Mouse (Mus musculus): ENCODE data around the gene Brsk1. TPM values are rescaled to one million over a fixed set of nuclear protein-coding genes. Genes with fewer than 3 reads are reported as not detected.

Gene Brsk1
- polyA plus RNA-seq, 1 experiment from 2014 or later: 1.0 TPM

- WGBS: 36% methylated on average over 12 of the region's 12 CpGs
- DNase-seq (ENCODE audit: low spot score): no peak
- H3K4me1 ChIP-seq: no peaks in the 10 kb centered on the region
- no peaks in the 10 kb centered on the region for H3K9me3 ChIP-seq
- H3K36me3 ChIP-seq: no peaks in the 10 kb centered on the region
- peak overlapping the region; percentile 43 for H3K4me3 ChIP-seq
- peaks cover 5% of the 10 kb centered on the region; the same call in 1 of the 2 replicates for H3K27me3 ChIP-seq (ENCODE audit: insufficient read depth, poor library complexity, severe bottlenecking)
- H3K27ac ChIP-seq: no peak overlapping the region
Measured at GRCm38 (mm10) chr7:4723508-4723907, 33.1 kb downstream of the Brsk1 start.

- no peak overlapping the region for H3K27ac ChIP-seq
- no peak for DNase-seq (ENCODE audit: low spot score)
- H3K9me3 ChIP-seq: no peaks in the 10 kb centered on the region
- no peaks in the 10 kb centered on the region for H3K4me1 ChIP-seq
- peaks cover 5% of the 10 kb centered on the region; the same call in 1 of the 2 replicates for H3K27me3 ChIP-seq (ENCODE audit: insufficient read depth, poor library complexity, severe bottlenecking)
- WGBS: 62% methylated on average over 3 of the region's 3 CpGs
- H3K4me3 ChIP-seq: no peak overlapping the region
- H3K36me3 ChIP-seq: no peaks in the 10 kb centered on the region
Measured at GRCm38 (mm10) chr7:4724359-4724758, 34.0 kb downstream of the Brsk1 start.

GRCm38 (mm10) chr7:4725169-4725568, 34.8 kb downstream of the Brsk1 start, which contains the start of gene Tmem150b:
TSS of gene Tmem150b (minus strand) at chr7:4725249.
- H3K27ac ChIP-seq: no peak within 1 kb of the TSS
- no peaks in the 10 kb centered on the region for H3K4me1 ChIP-seq
- DNase-seq (ENCODE audit: low spot score): no peak
- 71% methylated on average over 7 of the region's 7 CpGs for WGBS
- H3K27me3 ChIP-seq (ENCODE audit: insufficient read depth, poor library complexity, severe bottlenecking): peaks cover 5% of the 10 kb centered on the region; the same call in 1 of the 2 replicates
- H3K4me3 ChIP-seq: no peak within 1 kb of the TSS
- H3K9me3 ChIP-seq: no peaks in the 10 kb centered on the region
- H3K36me3 ChIP-seq: no peaks in the 10 kb centered on the region

DNA sequence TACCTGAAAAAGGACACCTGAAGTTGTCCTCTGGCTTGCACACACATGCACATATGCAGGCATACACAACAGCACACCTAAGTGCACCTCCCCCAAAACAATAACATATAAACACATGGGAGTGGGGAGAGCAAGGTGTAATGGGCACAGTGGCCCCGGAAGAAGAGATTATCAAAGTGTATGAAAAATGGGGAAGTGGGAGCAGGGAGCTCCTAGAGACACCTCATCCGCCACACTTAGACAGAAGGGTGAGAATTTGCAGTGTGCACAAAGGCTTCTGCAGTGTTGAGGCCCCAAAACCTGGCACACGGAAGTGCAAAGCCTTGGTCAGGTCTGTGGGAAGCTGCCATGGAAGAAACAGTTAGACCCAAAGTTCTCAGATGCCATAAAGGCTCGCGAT, 40.7 kb downstream of the Brsk1 start:
- WGBS: 73% methylated on average over 5 of the region's 5 CpGs
- H3K4me1 ChIP-seq: no peaks in the 10 kb centered on the region
- no peak for DNase-seq (ENCODE audit: low spot score)
- no peaks in the 10 kb centered on the region for H3K9me3 ChIP-seq
- no peaks in the 10 kb centered on the region for H3K27me3 ChIP-seq (ENCODE audit: insufficient read depth, poor library complexity, severe bottlenecking)
- H3K4me3 ChIP-seq: no peak overlapping the region
- no peak overlapping the region for H3K27ac ChIP-seq
- no peaks in the 10 kb centered on the region for H3K36me3 ChIP-seq

DNA sequence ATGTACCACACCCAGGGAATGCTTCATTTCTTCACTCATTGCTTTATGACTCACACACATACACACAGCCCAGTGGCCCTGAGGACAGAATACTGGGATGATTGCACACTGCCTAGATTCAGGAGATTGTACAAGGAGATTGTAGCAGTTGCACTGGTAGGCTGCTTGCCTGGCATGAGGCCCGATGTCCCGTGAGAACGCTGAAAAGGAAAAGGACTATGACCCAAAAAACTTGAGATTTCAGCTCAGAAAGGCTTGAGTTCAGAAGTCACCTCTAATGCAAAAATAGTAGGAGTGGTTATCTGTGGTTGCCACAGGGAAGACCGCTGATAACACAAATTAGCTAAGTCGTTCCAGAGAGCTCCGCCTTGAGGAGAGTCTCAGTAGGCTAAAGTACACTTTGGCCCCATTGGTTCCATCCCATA, 42.6 kb downstream of the Brsk1 start:
- Histone ChIP-seq H3K4me1 (no peaks in the 10 kb centered on the region), H3K36me3 (no peaks in the 10 kb centered on the region), H3K27me3 (ENCODE audit: insufficient read depth, poor library complexity, severe bottlenecking) (no peaks in the 10 kb centered on the region), H3K27ac (no peak overlapping the region), H3K4me3 (no peak overlapping the region), H3K9me3 (no peaks in the 10 kb centered on the region)
- 54% methylated on average over 6 of the region's 6 CpGs for WGBS
- DNase-seq (ENCODE audit: low spot score): no peak

GRCm38 (mm10) chr7:4739041-4739543, 48.7 kb downstream of the Brsk1 start:
- H3K36me3 ChIP-seq: peaks cover 21% of the 10 kb centered on the region
- WGBS: 56% methylated on average over 10 of the region's 10 CpGs
- peaks cover 30% of the 10 kb centered on the region for H3K4me1 ChIP-seq
- peak overlapping the region; percentile 67 for H3K4me3 ChIP-seq
- no peak for DNase-seq (ENCODE audit: low spot score)
- no peaks in the 10 kb centered on the region for H3K27me3 ChIP-seq (ENCODE audit: insufficient read depth, poor library complexity, severe bottlenecking)
- H3K9me3 ChIP-seq: no peaks in the 10 kb centered on the region
- peak overlapping the region; percentile 78 for H3K27ac ChIP-seq

DNA sequence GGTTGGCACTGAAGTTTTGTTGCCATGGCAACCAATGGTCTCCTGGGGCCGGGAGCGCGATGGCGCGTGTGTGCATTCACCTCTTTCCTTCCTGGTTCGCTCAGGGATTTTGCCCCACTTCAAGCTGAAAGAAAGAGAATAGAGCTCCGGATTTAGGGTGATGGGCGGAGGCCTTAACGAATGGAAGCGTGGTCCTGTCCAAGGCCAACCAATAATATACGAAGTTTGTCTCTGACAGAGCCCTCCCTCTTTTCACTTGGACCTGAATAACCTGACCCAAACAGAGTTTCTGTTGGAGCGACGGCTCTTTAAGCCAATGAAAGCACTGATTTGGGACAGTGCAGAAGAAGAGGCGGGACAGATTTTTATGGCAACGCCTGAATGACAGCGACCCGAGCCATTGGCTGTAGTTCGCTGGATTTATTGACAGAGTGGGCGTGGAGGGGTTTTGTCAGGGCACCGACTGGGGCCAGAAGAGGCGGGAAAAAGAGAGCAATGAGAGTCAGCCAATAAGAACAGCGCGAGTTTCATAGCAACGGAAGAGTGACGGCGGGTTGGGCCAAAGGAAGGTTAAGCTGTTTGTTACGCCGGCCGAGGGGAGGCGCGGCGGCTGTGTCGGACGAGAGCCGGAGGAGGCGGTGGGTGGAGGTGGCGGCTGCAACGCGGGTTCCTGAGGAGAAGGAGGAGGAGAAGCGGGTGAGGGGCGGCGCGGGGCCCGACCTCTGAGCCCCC, 49.3 kb downstream of the Brsk1 start, which contains the start of gene Kmt5c:
TSS of gene Kmt5c (plus strand) at position 572 of the 732 bp plus-strand sequence.
- H3K36me3 ChIP-seq: peaks cover 27% of the 10 kb centered on the region
- peak within 1 kb of the TSS; percentile 67 for H3K4me3 ChIP-seq
- H3K9me3 ChIP-seq: no peaks in the 10 kb centered on the region
- peak within 1 kb of the TSS; percentile 94 for H3K27ac ChIP-seq
- no peaks in the 10 kb centered on the region for H3K27me3 ChIP-seq (ENCODE audit: insufficient read depth, poor library complexity, severe bottlenecking)
- DNase-seq (ENCODE audit: low spot score): peak; percentile 100
- peaks cover 33% of the 10 kb centered on the region for H3K4me1 ChIP-seq
- WGBS: under 1% methylated on average over 36 of the region's 44 CpGs

GRCm38 (mm10) chr7:4740309-4740727, 49.9 kb downstream of the Brsk1 start:
- Histone ChIP-seq H3K27me3 (ENCODE audit: insufficient read depth, poor library complexity, severe bottlenecking) (no peaks in the 10 kb centered on the region), H3K27ac (peak overlapping the region; percentile 94), H3K36me3 (peaks cover 31% of the 10 kb centered on the region), H3K9me3 (no peaks in the 10 kb centered on the region), H3K4me1 (peaks cover 33% of the 10 kb centered on the region), H3K4me3 (peak overlapping the region; percentile 67)
- WGBS: 2% methylated on average over 14 of the region's 14 CpGs
- no peak for DNase-seq (ENCODE audit: low spot score)

- Histone ChIP-seq H3K4me1 (peaks cover 38% of the 10 kb centered on the region), H3K27me3 (ENCODE audit: insufficient read depth, poor library complexity, severe bottlenecking) (no peaks in the 10 kb centered on the region), H3K9me3 (no peaks in the 10 kb centered on the region), H3K36me3 (peaks cover 39% of the 10 kb centered on the region), H3K4me3 (peak overlapping the region; percentile 67), H3K27ac (peak overlapping the region; percentile 94)
- 4% methylated on average over 4 of the region's 4 CpGs for WGBS
- DNase-seq (ENCODE audit: low spot score): peak; percentile 89
Measured at GRCm38 (mm10) chr7:4741151-4741550, 50.7 kb downstream of the Brsk1 start.

GRCm38 (mm10) chr7:4741672-4742481, 51.5 kb downstream of the Brsk1 start:
- Histone ChIP-seq H3K27me3 (ENCODE audit: insufficient read depth, poor library complexity, severe bottlenecking) (no peaks in the 10 kb centered on the region), H3K4me1 (peaks cover 44% of the 10 kb centered on the region), H3K4me3 (peak overlapping the region; percentile 67), H3K27ac (peak overlapping the region; percentile 94), H3K36me3 (peaks cover 46% of the 10 kb centered on the region), H3K9me3 (no peaks in the 10 kb centered on the region)
- DNase-seq (ENCODE audit: low spot score): no peak
- WGBS: 84% methylated on average over 21 of the region's 21 CpGs

- H3K27me3 ChIP-seq (ENCODE audit: insufficient read depth, poor library complexity, severe bottlenecking): no peaks in the 10 kb centered on the region
- H3K27ac ChIP-seq: peak overlapping the region; percentile 94; the same call in 1 of the 2 replicates
- H3K4me1 ChIP-seq: peaks cover 46% of the 10 kb centered on the region
- H3K9me3 ChIP-seq: no peaks in the 10 kb centered on the region
- H3K4me3 ChIP-seq: peak overlapping the region; percentile 67; the same call in 1 of the 2 replicates
- peaks cover 47% of the 10 kb centered on the region for H3K36me3 ChIP-seq
- 83% methylated on average over 6 of the region's 6 CpGs for WGBS
- no peak for DNase-seq (ENCODE audit: low spot score)
Measured at GRCm38 (mm10) chr7:4742482-4742819, 52.0 kb downstream of the Brsk1 start.

GRCm38 (mm10) chr7:4743354-4743753, 53.0 kb downstream of the Brsk1 start:
- DNase-seq (ENCODE audit: low spot score): no peak
- H3K27me3 ChIP-seq (ENCODE audit: insufficient read depth, poor library complexity, severe bottlenecking): no peaks in the 10 kb centered on the region
- H3K4me3 ChIP-seq: peak overlapping the region; percentile 10; the same call in 1 of the 2 replicates
- H3K9me3 ChIP-seq: no peaks in the 10 kb centered on the region
- H3K27ac ChIP-seq: 0 out of 2 replicates have a peak overlapping the region, but pooled peaks have one; percentile 94
- H3K36me3 ChIP-seq: peaks cover 47% of the 10 kb centered on the region
- H3K4me1 ChIP-seq: peaks cover 46% of the 10 kb centered on the region
- 49% methylated on average over 2 of the region's 2 CpGs for WGBS

GRCm38 (mm10) chr7:4744886-4745285, 54.5 kb downstream of the Brsk1 start:
- no peak overlapping the region for H3K4me3 ChIP-seq
- H3K36me3 ChIP-seq: peaks cover 47% of the 10 kb centered on the region
- peak; percentile 73 for DNase-seq (ENCODE audit: low spot score)
- peaks cover 40% of the 10 kb centered on the region for H3K4me1 ChIP-seq
- H3K27me3 ChIP-seq (ENCODE audit: insufficient read depth, poor library complexity, severe bottlenecking): no peaks in the 10 kb centered on the region
- WGBS: 79% methylated on average over 6 of the region's 6 CpGs
- no peak overlapping the region; the same call in 1 of the 2 replicates for H3K27ac ChIP-seq
- no peaks in the 10 kb centered on the region for H3K9me3 ChIP-seq

Measured in heart, embryonic 10.5 days (tissue).